Mouse (Mus musculus) lung, adult 10 weeks (tissue): Measurements from ENCODE around the gene Gm10256. TPM values are rescaled to one million over a fixed set of nuclear protein-coding genes. Genes with fewer than 3 reads are reported as not detected.

Experiments
- polyA plus RNA-seq: library from polyadenylated mRNA; stranded (reverse); fragments of 350-450 nt; fragmentation: Illumina TruSeq; extraction: RNeasy Lipid Tissue Mini Kit (QIAGEN cat#74804); gene quantifications from one replicate; pipeline ENCODE4 v1.2.3, GENCODE M21; 2014; ENCODE audit warnings: low read depth, low replicate concordance; ENCODE audit not compliant: insufficient read depth

The Gm10256 gene
- polyA plus RNA-seq = not detected

GRCm38 (mm10) chrY:2830380-2830779 lies at the start of gene Gm10256, which contains the start of gene Rbmy:
Gene Gm10256 (plus strand): TSS chrY:2830699.
Gene Rbmy (plus strand): TSS chrY:2830680.

GRCm38 (mm10) chrY:2796105-2796504 lies 34.4 kb upstream of the Gm10256 start, which contains the start of gene Gm4064:
Gene Gm4064 (minus strand): TSS chrY:2796205.

GRCm38 (mm10) chrY:2900689-2901088 lies 70.2 kb downstream of the Gm10256 start, which contains the start of gene Gm10352:
Gene Gm10352 (plus strand): TSS chrY:2900989.

Other genes with a start within 250 kb of the Gm10256 start
- not detected for gene H2al2c, start 231.6 kb upstream of the Gm10256 start, polyA plus RNA-seq
- not detected for gene Sry, start 167.0 kb upstream of the Gm10256 start, polyA plus RNA-seq
- not detected for gene H2al2b, start 110.0 kb upstream of the Gm10256 start, polyA plus RNA-seq
- not detected for gene Gm4064, start 34.5 kb upstream of the Gm10256 start, polyA plus RNA-seq
- not detected for gene Rbmy, start within 50 bp of the Gm10256 start, polyA plus RNA-seq
- not detected for gene Gm10352, start 70.3 kb downstream of the Gm10256 start, polyA plus RNA-seq
- not detected for gene Gm29289, start 101.9 kb downstream of the Gm10256 start, polyA plus RNA-seq